Mouse (Mus musculus) cerebellum, postnatal 10 days (tissue): ENCODE measurements around the gene Pgbd1.
A peak's percentile ranks its signal among the peaks of the same experiment; 100 is the strongest.

Experiments used
- DNase-seq, 2 experiments: peaks; one replicate each; pipeline ENCODE4 v3.0.0; 2021; ENCODE audit warnings: mixed read lengths in 2 of 2

Gene Pgbd1

GRCm38 (mm10) chr13:21415266-21415665, 25.6 kb downstream of the Pgbd1 start:
- no peak for DNase-seq

GRCm38 (mm10) chr13:21414231-21415212, 26.3 kb downstream of the Pgbd1 start:
- no peak for DNase-seq

- DNase-seq, result peak in 1 of 2 experiments; percentile 17
Observed at GRCm38 (mm10) chr13:21408805-21409459, 31.9 kb downstream of the Pgbd1 start.

GRCm38 (mm10) chr13:21407969-21408804, 32.7 kb downstream of the Pgbd1 start:
- peak; percentile 89 to 90 for DNase-seq

GRCm38 (mm10) chr13:21407341-21407740, 33.5 kb downstream of the Pgbd1 start:
- DNase-seq, result no peak

- DNase-seq, result no peak
Observed at GRCm38 (mm10) chr13:21402848-21403247, 38.0 kb downstream of the Pgbd1 start.

- DNase-seq, result peak; percentile 94
Observed at GRCm38 (mm10) chr13:21402287-21402846, 38.5 kb downstream of the Pgbd1 start, which contains the start of gene Zkscan3. Zkscan3 (minus strand) TSS chr13:21402755.

- DNase-seq, result peak in 1 of 2 experiments; percentile 16
Observed at GRCm38 (mm10) chr13:21401636-21402286, 39.1 kb downstream of the Pgbd1 start.

GRCm38 (mm10) chr13:21401166-21401565, 39.7 kb downstream of the Pgbd1 start:
- DNase-seq, result no peak

GRCm38 (mm10) chr13:21397486-21397885, 43.4 kb downstream of the Pgbd1 start:
- no peak for DNase-seq

- DNase-seq, result peak; percentile 39 to 48
Observed at GRCm38 (mm10) chr13:21396048-21396447, 44.8 kb downstream of the Pgbd1 start.

GRCm38 (mm10) chr13:21395623-21396022, 45.2 kb downstream of the Pgbd1 start:
- DNase-seq, result no peak

GRCm38 (mm10) chr13:21395211-21395610, 45.6 kb downstream of the Pgbd1 start:
- DNase-seq, result no peak

- DNase-seq, result no peak
Observed at GRCm38 (mm10) chr13:21377773-21378172, 63.1 kb downstream of the Pgbd1 start.

- DNase-seq, result no peak
Observed at GRCm38 (mm10) chr13:21372700-21373099, 68.2 kb downstream of the Pgbd1 start.
